Mouse (Mus musculus): ENCODE measurements around the gene Ifnz.
"Not testable (repeated sequence)": the region's sequence is repeated elsewhere in the genome, so short reads cannot be mapped to it uniquely, and the experiment has no call there.

Ifnz gene

GRCm38 (mm10) chr4:88785409-88785808, 3.5 kb downstream of the Ifnz start, which contains the start of gene Gm13276:
Gene Gm13276 (plus strand): TSS chr4:88785709.
- not testable (repeated sequence) for DNase-seq (ENCODE audit: low read depth, low spot score)

- DNase-seq (ENCODE audit: low read depth, low spot score): not testable (repeated sequence)
Observed at GRCm38 (mm10) chr4:88788402-88788801, 6.5 kb downstream of the Ifnz start, which contains the start of gene Gm13277. Gene Gm13277 (plus strand): TSS chr4:88788632.

- not testable (repeated sequence) for DNase-seq (ENCODE audit: low read depth, low spot score)
Observed at GRCm38 (mm10) chr4:88791250-88791649, 9.3 kb downstream of the Ifnz start, which contains the start of gene Gm13278. Gene Gm13278 (plus strand): TSS chr4:88791550.

DNA sequence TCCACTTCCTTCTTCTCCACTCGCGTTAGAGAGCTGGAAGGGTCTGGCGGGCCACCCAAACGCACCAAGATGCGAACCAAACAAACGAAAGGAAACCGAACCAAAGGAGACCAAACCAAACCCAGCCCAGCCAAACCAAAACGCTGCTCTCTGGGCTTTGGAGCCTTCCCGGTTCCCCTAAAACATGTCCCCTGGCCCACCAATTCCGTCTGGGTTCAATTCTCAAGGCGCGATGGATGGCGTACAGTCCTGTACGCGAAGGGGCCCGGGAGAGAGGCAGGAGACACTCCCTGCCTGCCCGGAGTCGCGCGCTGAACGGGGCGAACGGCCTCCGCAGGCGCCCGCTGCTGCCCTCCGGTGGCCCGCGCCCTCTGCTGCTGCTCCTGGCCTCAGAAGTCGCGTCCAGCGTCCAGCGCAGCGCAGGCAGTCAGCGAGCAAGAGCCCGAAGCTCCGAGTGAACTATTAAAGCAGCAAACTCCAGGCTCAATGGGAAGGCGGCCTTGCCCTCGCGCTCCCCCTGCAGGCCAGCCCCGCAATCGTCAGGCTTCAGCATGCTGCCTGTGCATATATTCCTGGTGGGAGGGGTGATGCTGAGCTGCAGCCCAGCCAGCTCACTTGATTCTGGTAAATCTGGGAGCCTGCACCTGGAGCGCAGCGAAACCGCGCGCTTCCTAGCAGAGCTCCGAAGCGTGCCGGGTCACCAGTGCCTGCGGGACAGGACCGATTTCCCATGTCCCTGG, 12.2 kb downstream of the Ifnz start, which contains the start of gene Gm13275:
Gene Gm13275 (plus strand): TSS at position 552 of the 740 bp plus-strand sequence.
- not testable (repeated sequence) for DNase-seq (ENCODE audit: low read depth, low spot score)

DNA sequence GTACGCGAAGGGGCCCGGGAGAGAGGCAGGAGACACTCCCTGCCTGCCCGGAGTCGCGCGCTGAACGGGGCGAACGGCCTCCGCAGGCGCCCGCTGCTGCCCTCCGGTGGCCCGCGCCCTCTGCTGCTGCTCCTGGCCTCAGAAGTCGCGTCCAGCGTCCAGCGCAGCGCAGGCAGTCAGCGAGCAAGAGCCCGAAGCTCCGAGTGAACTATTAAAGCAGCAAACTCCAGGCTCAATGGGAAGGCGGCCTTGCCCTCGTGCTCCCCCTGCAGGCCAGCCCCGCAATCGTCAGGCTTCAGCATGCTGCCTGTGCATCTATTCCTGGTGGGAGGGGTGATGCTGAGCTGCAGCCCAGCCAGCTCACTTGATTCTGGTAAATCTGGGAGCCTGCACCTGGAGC, 15.2 kb downstream of the Ifnz start, which contains the start of gene Gm13279:
Gene Gm13279 (plus strand): TSS at position 301 of the 400 bp plus-strand sequence.
- not testable (repeated sequence) for DNase-seq (ENCODE audit: low read depth, low spot score)

DNA sequence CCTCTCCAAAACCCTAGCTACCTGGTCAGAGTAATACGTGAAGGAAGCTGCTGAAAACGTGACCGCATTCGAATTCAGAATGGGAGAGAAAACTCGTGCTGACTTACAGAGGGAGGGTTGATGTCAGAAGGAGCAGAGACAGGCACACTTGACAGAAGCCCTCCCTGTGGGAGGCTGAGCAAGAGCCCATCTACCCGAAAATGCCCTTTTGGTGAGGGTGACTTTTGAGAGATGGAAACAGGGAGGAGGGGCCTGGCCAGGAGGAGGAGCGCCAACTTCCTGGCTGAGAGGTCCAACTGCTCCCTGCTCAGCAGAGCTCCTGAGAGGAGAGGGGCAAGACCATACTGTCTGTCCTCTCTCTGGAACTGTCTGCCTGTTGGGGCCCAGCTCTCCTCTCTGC, 17.4 kb downstream of the Ifnz start, which contains the start of gene Gm13285:
Gene Gm13285 (plus strand): TSS at position 301 of the 400 bp plus-strand sequence.
- DNase-seq (ENCODE audit: low read depth, low spot score): not testable (repeated sequence)

GRCm38 (mm10) chr4:88802954-88803353, 21.0 kb downstream of the Ifnz start, which contains the start of gene Gm13287:
Gene Gm13287 (plus strand): TSS chr4:88803254.
- not testable (repeated sequence) for DNase-seq (ENCODE audit: low read depth, low spot score)

DNA sequence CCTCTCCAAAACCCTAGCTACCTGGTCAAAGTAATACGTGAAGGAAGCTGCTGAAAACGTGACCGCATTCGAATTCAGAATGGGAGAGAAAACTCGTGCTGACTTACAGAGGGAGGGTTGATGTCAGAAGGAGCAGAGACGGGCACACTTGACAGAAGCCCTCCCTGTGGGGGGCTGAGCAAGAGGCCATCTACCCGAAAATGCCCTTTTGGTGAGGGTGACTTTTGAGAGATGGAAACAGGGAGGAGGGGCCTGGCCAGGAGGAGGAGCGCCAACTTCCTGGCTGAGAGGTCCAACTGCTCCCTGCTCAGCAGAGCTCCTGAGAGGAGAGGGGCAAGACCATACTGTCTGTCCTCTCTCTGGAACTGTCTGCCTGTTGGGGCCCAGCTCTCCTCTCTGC, 23.3 kb downstream of the Ifnz start, which contains the start of gene Gm13288:
Gene Gm13288 (plus strand): TSS at position 301 of the 400 bp plus-strand sequence.
- not testable (repeated sequence) for DNase-seq (ENCODE audit: low read depth, low spot score)

GRCm38 (mm10) chr4:88805761-88806160, 23.8 kb downstream of the Ifnz start:
- DNase-seq (ENCODE audit: low read depth, low spot score): not testable (repeated sequence)

GRCm38 (mm10) chr4:88815928-88816327, 34.0 kb downstream of the Ifnz start, which contains the start of gene Ifna7:
Gene Ifna7 (plus strand): TSS chr4:88816228.
- no peak for DNase-seq (ENCODE audit: low read depth, low spot score)

GRCm38 (mm10) chr4:88819659-88820058, 37.7 kb downstream of the Ifnz start, which contains the start of gene Ifna11:
Gene Ifna11 (plus strand): TSS chr4:88819959.
- no peak for DNase-seq (ENCODE audit: low read depth, low spot score)

DNA sequence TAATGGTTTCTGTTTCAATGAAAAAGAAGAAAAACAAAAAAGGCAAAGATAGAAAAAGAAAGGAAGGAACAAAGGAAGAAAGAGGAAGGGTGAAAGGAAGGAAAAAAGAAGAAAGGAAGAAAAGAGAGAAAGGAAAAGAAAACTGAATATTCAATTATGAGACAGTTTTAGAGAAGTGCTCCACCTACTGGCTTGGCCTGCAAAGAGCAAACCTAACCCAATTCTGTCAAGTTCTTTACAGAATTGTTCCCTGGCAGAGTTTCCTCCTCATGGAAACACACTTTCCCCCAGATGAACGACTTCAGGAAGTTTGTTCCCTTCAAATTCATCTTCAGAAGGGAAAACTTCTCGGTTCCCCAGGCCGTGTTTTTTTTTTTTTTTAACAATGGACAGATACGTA, 41.1 kb downstream of the Ifnz start:
- no peak for DNase-seq (ENCODE audit: low read depth, low spot score)

DNA sequence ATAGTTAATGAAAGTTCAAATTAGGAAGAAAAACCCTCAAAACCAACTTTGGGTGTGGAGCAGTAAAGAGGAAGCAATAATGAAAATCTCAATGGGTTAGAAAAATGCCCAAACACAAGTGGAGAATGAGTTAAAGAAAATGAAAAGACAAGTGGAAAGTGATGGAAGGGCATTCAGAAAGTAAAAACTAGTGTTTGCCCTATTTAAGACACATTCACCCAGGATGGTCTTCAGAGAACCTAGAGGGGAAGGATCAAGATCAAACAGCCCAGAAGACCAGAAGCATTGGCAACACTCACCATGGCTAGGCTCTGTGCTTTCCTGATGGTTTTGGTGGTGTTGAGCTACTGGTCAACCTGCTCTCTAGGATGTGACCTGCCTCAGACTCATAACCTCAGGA, 45.2 kb downstream of the Ifnz start, which contains the start of gene Ifna6:
Gene Ifna6 (plus strand): TSS at position 301 of the 400 bp plus-strand sequence.
- DNase-seq (ENCODE audit: low read depth, low spot score): not testable (repeated sequence)

DNA sequence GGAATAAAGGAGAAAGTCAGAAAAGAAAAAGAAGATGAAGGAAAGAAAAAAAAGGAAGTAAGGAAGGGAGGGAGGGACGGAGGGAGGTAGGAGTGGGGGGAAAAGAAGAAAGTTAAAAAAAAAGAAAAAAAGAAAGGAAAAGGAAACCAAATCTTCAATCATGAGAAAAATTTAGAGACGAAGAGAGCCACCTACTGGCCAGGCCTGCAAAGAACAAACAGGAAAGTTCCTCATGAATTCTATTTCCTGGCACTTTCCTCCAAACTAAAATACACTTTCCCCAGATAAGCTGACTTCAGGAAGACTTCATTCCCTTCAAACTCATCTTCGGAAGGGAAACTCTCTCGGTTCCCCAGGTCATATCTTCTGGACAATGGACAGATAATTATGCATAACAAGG, 48.6 kb downstream of the Ifnz start:
- DNase-seq (ENCODE audit: low read depth, low spot score): no peak
